Mouse (Mus musculus) small intestine, adult 2 months (tissue): ENCODE data around the gene Ccl27a.

Experiments used
- CTCF ChIP-seq: fragments of 200-500 bp; IDR thresholded peaks from 2 replicates; pipeline ENCODE4 v1.5.1; 2012; ENCODE audit warnings: low read depth, mild to moderate bottlenecking, control low read depth, inconsistent platforms, low read length, moderate library complexity, mixed read lengths; ENCODE audit not compliant: insufficient replicate concordance, insufficient read length; ENCODE audit errors: extremely low read depth
- POLR2A ChIP-seq: fragments of 200-500 bp; IDR thresholded peaks from 2 replicates; pipeline ENCODE4 v1.6.1; 2012; ENCODE audit warnings: low read depth, mild to moderate bottlenecking, control low read depth, inconsistent platforms, low read length, moderate library complexity

- TF ChIP-seq POLR2A (no peak), CTCF (peak; percentile 85; the same call in 1 of the 2 replicates)
Measured at GRCm38 (mm10) chr4:41737602-41738255, 36.3 kb downstream of the Ccl27a start.
